Mouse (Mus musculus) midbrain, embryonic 12.5 days (tissue): ENCODE results near the gene Tmem235. TPM values are rescaled to one million over a fixed set of nuclear protein-coding genes. Genes with fewer than 3 reads are reported as not detected.
A peak's percentile ranks its signal among the peaks of the same experiment; 100 is the strongest.

ENCODE experiments used
- ATAC-seq: fragments of 200-750 bp; cut with Nextera tagmentation; 2 replicates; pipeline ENCODE4 v1.8.0; 2017; ENCODE audit warnings: low read depth, moderate TSS enrichment, moderate library complexity; ENCODE audit not compliant: low FRiP score
- H3K27ac ChIP-seq: fragments of 300-500 bp; sonication (generic); replicated peaks from 2 replicates; pipeline ENCODE4 v1.5.1; 2016; ENCODE audit warnings: mild to moderate bottlenecking
- H3K27me3 ChIP-seq: fragments of 300-500 bp; sonication (generic); 2 replicates; pipeline ENCODE4 v1.6.1; 2016; ENCODE audit warnings: mild to moderate bottlenecking
- H3K36me3 ChIP-seq: fragments of 300-500 bp; sonication (generic); 2 replicates; pipeline ENCODE4 v1.6.1; 2016
- H3K4me1 ChIP-seq: fragments of 300-500 bp; sonication (generic); 2 replicates; pipeline ENCODE4 v1.6.1; 2016
- H3K4me2 ChIP-seq: fragments of 300-500 bp; sonication (generic); replicated peaks from 2 replicates; pipeline ENCODE4 v1.6.1; 2016; ENCODE audit warnings: mild to moderate bottlenecking, moderate library complexity
- H3K4me3 ChIP-seq: fragments of 300-500 bp; sonication (generic); 2 replicates; pipeline ENCODE4 v1.5.1; 2016; ENCODE audit warnings: mild to moderate bottlenecking
- H3K9ac ChIP-seq: fragments of 300-500 bp; sonication (generic); replicated peaks from 2 replicates; pipeline ENCODE4 v1.6.1; 2016; ENCODE audit warnings: mild to moderate bottlenecking, moderate library complexity
- H3K9me3 ChIP-seq: fragments of 300-500 bp; sonication (generic); 2 replicates; pipeline ENCODE4 v1.6.1; 2016; ENCODE audit warnings: mild to moderate bottlenecking
- WGBS: fragments of 180-500 bp; shearing (Covaris S2); methylation state at CpG from one replicate; pipeline ENCODE4 v1.1.7; 2016; 5-methylcytosine and 5-hydroxymethylcytosine counted together
- polyA plus RNA-seq: library from polyadenylated mRNA; unstranded; fragments of >200 nt; fragmentation: Nextera tagmentation; extraction: Ambion mirVana; gene quantifications from 2 replicates; pipeline ENCODE4 v1.2.1, GENCODE M21; 2016

Gene Tmem235
- polyA plus RNA-seq, 1 experiment from 2014 or later, result not detected

- no peaks in the 10 kb centered on the region for H3K27me3 ChIP-seq
- H3K9ac ChIP-seq, result no peak overlapping the region
- H3K4me1 ChIP-seq, result peaks cover 25% of the 10 kb centered on the region
- no peak for ATAC-seq
- no peak overlapping the region for H3K4me3 ChIP-seq
- peaks cover 57% of the 10 kb centered on the region for H3K36me3 ChIP-seq
- no peaks in the 10 kb centered on the region for H3K9me3 ChIP-seq
- WGBS, result 95% methylated on average over 3 of the region's 3 CpGs
- no peak overlapping the region for H3K27ac ChIP-seq
- no peak overlapping the region for H3K4me2 ChIP-seq
These were observed 7.7 kb upstream of the Tmem235 start for GRCm38 (mm10) chr11:117852875-117853274.

DNA sequence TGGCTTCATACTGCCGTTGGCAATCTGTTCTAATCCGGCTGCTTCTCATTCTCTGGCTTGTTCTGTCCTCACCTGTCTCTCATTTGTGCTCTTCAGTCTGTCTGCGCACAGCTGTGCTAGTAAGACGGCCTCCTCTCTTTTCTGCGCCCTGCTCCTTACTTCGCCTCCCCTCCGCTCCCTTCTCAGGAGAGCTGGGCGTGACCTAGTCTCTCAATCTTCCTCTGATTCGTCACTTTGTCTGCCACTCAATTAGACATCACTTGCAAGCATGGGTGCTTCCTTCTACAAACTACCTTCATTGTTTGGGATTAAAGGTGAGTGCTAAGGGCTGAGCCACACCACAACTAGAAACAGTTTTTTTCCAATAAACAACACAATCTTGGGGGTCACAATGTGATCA is 6.3 kb upstream of the Tmem235 start:
- Histone ChIP-seq H3K4me3 (no peak overlapping the region), H3K4me2 (no peak overlapping the region), H3K4me1 (peaks cover 18% of the 10 kb centered on the region), H3K27me3 (peaks cover 10% of the 10 kb centered on the region), H3K36me3 (peaks cover 57% of the 10 kb centered on the region), H3K9ac (no peak overlapping the region), H3K9me3 (no peaks in the 10 kb centered on the region), H3K27ac (no peak overlapping the region)
- no peak for ATAC-seq
- WGBS, result 92% methylated on average over 9 of the region's 9 CpGs

DNA sequence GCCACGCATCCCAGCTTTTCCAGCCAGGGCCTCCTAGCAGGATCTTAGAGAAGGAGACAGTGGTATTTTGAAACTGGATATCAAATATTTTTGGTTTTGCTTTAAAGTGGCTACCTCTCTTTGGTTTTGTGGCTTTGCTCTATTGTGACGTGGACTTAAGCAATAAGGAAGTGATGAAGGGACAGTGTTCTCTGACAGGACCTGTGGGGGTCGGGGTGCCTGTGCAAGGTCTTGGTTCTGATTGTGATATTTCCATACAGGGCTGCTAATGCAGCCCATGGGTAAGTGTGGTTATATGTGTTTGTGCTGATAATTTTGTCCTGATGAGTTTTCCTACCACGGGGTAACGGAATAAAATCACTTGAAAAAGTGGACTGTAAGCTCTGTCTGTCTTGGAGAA is 5.2 kb upstream of the Tmem235 start:
- H3K36me3 ChIP-seq, result peaks cover 57% of the 10 kb centered on the region
- peaks cover 21% of the 10 kb centered on the region for H3K27me3 ChIP-seq
- H3K27ac ChIP-seq, result no peak overlapping the region
- H3K4me1 ChIP-seq, result peaks cover 15% of the 10 kb centered on the region
- WGBS, result 95% methylated on average over 5 of the region's 5 CpGs
- no peak for ATAC-seq
- H3K4me2 ChIP-seq, result no peak overlapping the region
- H3K9me3 ChIP-seq, result no peaks in the 10 kb centered on the region
- no peak overlapping the region for H3K4me3 ChIP-seq
- no peak overlapping the region for H3K9ac ChIP-seq

DNA sequence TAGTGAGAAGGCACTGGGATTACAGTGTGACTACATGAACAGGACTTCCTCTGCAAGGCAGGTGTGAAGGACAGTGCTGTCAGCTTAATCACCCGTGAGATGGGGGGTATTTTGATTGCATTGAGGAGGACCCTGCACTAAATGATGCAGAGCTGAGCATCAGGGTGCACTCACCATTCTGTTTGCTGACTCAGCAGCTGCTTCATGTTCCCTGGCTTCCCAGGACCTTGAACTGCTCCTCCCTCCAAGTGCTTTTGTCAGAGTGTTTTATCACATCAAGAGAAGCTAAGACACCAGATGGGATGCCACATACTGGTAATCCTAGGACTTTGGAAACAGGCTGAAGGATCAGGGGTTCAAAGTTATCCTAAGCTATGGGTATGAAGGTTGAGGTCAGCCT is 4.6 kb upstream of the Tmem235 start:
- H3K36me3 ChIP-seq, result peaks cover 57% of the 10 kb centered on the region

DNA sequence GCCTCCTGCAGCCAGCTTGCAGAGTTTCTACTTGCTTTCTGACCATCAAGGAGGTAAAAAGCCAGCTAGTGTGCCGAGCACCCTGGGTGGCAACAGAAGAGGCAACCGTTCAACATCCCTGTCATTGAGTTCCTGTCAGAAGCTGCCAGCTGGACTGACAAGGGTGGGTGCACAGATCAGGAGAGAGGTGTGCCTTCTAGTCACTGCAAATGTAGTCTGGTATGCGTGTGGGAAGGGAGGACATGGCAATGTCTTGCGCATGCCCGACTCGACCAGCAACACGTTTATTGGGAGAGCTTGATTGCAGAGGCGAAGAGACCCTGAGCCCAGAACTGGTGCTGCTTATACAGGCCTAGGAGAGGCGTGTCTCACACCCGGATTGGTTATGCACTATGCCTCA is 3.1 kb upstream of the Tmem235 start:
- H3K27me3 ChIP-seq, result peaks cover 42% of the 10 kb centered on the region
- no peak overlapping the region for H3K4me2 ChIP-seq
- no peak overlapping the region for H3K9ac ChIP-seq
- no peaks in the 10 kb centered on the region for H3K9me3 ChIP-seq
- no peak overlapping the region for H3K4me3 ChIP-seq
- H3K4me1 ChIP-seq, result peaks cover 10% of the 10 kb centered on the region
- no peak for ATAC-seq
- 96% methylated on average over 10 of the region's 10 CpGs for WGBS
- peaks cover 48% of the 10 kb centered on the region for H3K36me3 ChIP-seq
- no peak overlapping the region for H3K27ac ChIP-seq

More for the DNA sequence above, 4.6 kb upstream of the Tmem235 start:
- no peak overlapping the region for H3K4me2 ChIP-seq
- no peak overlapping the region for H3K27ac ChIP-seq
- H3K4me3 ChIP-seq, result no peak overlapping the region
- ATAC-seq, result no peak
- no peak overlapping the region for H3K9ac ChIP-seq
- peaks cover 13% of the 10 kb centered on the region for H3K4me1 ChIP-seq
- 90% methylated on average over 1 of the region's 1 CpGs for WGBS
- peaks cover 27% of the 10 kb centered on the region for H3K27me3 ChIP-seq
- H3K9me3 ChIP-seq, result no peaks in the 10 kb centered on the region

- no peak overlapping the region for H3K9ac ChIP-seq
- peaks cover 38% of the 10 kb centered on the region for H3K36me3 ChIP-seq
- H3K4me3 ChIP-seq, result no peak overlapping the region
- 62% methylated on average over 3 of the region's 3 CpGs for WGBS
- H3K4me1 ChIP-seq, result peaks cover 19% of the 10 kb centered on the region
- peaks cover 51% of the 10 kb centered on the region for H3K27me3 ChIP-seq
- H3K9me3 ChIP-seq, result no peaks in the 10 kb centered on the region
- ATAC-seq, result no peak
- H3K27ac ChIP-seq, result no peak overlapping the region
- H3K4me2 ChIP-seq, result no peak overlapping the region
These were observed 2.2 kb upstream of the Tmem235 start for GRCm38 (mm10) chr11:117858392-117858791.

GRCm38 (mm10) chr11:117863174-117863856 is 2.8 kb downstream of the Tmem235 start:
- Histone ChIP-seq H3K27ac (no peak overlapping the region), H3K4me1 (peaks cover 49% of the 10 kb centered on the region), H3K9me3 (no peaks in the 10 kb centered on the region), H3K4me2 (no peak overlapping the region), H3K4me3 (no peak overlapping the region), H3K27me3 (peaks cover 80% of the 10 kb centered on the region), H3K36me3 (no peaks in the 10 kb centered on the region), H3K9ac (no peak overlapping the region)
- no peak for ATAC-seq
- WGBS, result 22% methylated on average over 11 of the region's 11 CpGs

DNA sequence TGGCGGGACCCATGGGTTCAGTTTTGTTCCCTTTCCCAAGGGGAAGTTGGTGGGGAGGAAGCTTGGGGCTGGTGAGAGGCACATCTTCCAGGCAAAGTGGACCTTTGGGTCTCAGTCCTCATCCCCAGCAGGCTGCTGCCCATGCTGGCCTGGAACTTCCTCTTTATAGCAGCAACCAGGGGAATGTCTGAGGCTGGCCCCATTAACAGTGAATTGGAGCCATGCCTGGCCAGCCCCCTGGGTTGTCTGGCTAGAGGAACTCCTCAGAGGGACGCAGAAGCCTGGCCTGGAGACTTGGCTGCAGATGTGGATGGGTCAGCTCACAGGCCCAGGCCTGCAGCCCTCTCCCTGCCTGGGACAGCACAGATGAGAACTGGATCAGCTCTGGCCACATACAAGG is 4.3 kb downstream of the Tmem235 start:
- Histone ChIP-seq H3K4me3 (no peak overlapping the region), H3K9ac (no peak overlapping the region), H3K27me3 (peaks cover 66% of the 10 kb centered on the region), H3K27ac (no peak overlapping the region), H3K9me3 (no peaks in the 10 kb centered on the region), H3K4me1 (peaks cover 47% of the 10 kb centered on the region), H3K36me3 (no peaks in the 10 kb centered on the region), H3K4me2 (no peak overlapping the region)
- WGBS, result 72% methylated on average over 2 of the region's 2 CpGs
- no peak for ATAC-seq

DNA sequence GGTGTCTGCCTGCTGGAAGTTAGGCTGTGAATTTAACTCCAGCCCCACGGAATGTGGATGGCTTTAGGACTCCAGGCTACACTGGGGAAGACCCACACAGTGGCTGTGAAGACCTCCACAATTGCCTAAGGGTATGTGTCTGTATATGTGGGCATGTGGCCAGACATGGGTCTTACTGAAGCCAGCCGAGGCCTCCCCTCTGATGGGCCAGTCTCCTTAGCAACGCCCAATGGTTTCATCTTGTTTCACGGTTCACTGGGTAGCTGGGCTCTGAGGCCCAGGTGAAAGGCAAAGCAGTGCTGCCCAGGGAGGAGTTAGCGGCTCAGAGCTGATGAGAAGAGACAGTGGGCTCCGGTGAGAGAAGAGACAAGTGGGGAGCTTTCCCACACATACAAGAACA is 5.4 kb downstream of the Tmem235 start:
- peaks cover 40% of the 10 kb centered on the region for H3K4me1 ChIP-seq
- peak; percentile 28; the same call in 1 of the 2 replicates for ATAC-seq
- peak overlapping the region; percentile 8 for H3K4me2 ChIP-seq
- peaks cover 56% of the 10 kb centered on the region for H3K27me3 ChIP-seq
- H3K9ac ChIP-seq, result peak overlapping the region; percentile 12; the same call in 1 of the 2 replicates
- peak overlapping the region; percentile 40 for H3K27ac ChIP-seq
- 9% methylated on average over 6 of the region's 6 CpGs for WGBS
- H3K36me3 ChIP-seq, result no peaks in the 10 kb centered on the region
- no peak overlapping the region for H3K4me3 ChIP-seq
- H3K9me3 ChIP-seq, result no peaks in the 10 kb centered on the region

- no peak for ATAC-seq
- Histone ChIP-seq H3K4me1 (peaks cover 29% of the 10 kb centered on the region), H3K9ac (no peak overlapping the region), H3K9me3 (no peaks in the 10 kb centered on the region), H3K36me3 (no peaks in the 10 kb centered on the region), H3K27ac (no peak overlapping the region), H3K4me3 (no peak overlapping the region), H3K27me3 (peaks cover 32% of the 10 kb centered on the region), H3K4me2 (no peak overlapping the region)
- 37% methylated on average over 12 of the region's 12 CpGs for WGBS
These were observed 10.3 kb downstream of the Tmem235 start for GRCm38 (mm10) chr11:117870688-117871365.

DNA sequence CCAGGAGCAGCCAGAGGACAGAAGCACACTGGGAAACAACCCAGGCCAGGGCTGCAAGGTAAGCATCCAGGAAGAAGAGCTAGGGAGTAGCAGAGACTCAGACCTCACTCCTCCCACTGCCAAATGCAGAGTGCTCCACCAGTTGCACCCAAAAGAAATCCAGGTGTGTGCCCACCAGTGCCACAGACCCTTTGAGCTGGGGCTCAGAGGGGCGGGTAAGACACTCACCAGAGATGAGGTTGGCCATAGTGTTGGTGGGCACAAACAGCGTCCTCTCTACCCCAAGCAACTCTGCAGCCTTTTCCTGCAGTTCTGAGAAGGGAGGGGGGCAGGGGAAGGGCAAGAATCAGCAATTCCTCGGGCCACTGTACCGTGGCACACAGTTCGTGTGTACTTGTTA is 10.8 kb downstream of the Tmem235 start:
- H3K9me3 ChIP-seq, result no peaks in the 10 kb centered on the region
- WGBS, result 71% methylated on average over 5 of the region's 5 CpGs
- no peak for ATAC-seq
- no peak overlapping the region for H3K9ac ChIP-seq
- no peak overlapping the region for H3K27ac ChIP-seq
- H3K27me3 ChIP-seq, result peaks cover 32% of the 10 kb centered on the region
- H3K36me3 ChIP-seq, result no peaks in the 10 kb centered on the region
- H3K4me2 ChIP-seq, result no peak overlapping the region
- H3K4me3 ChIP-seq, result no peak overlapping the region
- peaks cover 27% of the 10 kb centered on the region for H3K4me1 ChIP-seq

- H3K4me2 ChIP-seq, result peak overlapping the region; percentile 98
- no peak for ATAC-seq
These were observed 11.5 kb downstream of the Tmem235 start for GRCm38 (mm10) chr11:117871911-117872584.

More at GRCm38 (mm10) chr11:117871911-117872584, 11.5 kb downstream of the Tmem235 start:
- Histone ChIP-seq H3K36me3 (no peaks in the 10 kb centered on the region), H3K9ac (no peak overlapping the region; the same call in 1 of the 2 replicates), H3K27me3 (peaks cover 30% of the 10 kb centered on the region), H3K27ac (no peak overlapping the region), H3K9me3 (no peaks in the 10 kb centered on the region), H3K4me1 (peaks cover 22% of the 10 kb centered on the region), H3K4me3 (no peak overlapping the region)
- WGBS, result 67% methylated on average over 12 of the region's 12 CpGs
